Mouse (Mus musculus) ES-E14 (cell line): ENCODE data around the gene Cacna2d1.

Source experiments
- CHD2 ChIP-seq: IDR thresholded peaks from 2 replicates; pipeline ENCODE4 v1.6.1; 2014; ENCODE audit warnings: mild to moderate bottlenecking, low read depth, low read length, inconsistent platforms
- MAFK ChIP-seq: IDR thresholded peaks from 2 replicates; pipeline ENCODE4 v1.6.1; 2014; ENCODE audit warnings: mild to moderate bottlenecking, low read depth, low read length, inconsistent platforms; ENCODE audit not compliant: insufficient read depth
- ZNF384 ChIP-seq: IDR thresholded peaks from 2 replicates; pipeline ENCODE4 v1.6.1; 2012; ENCODE audit warnings: low read depth, low read length, inconsistent platforms

GRCm38 (mm10) chr5:15895098-15895497 is 39.4 kb upstream of the Cacna2d1 start:
- TF ChIP-seq MAFK (no peak), CHD2 (no peak), ZNF384 (no peak)
